Mouse (Mus musculus) adrenal gland, postnatal 25 days (tissue): ENCODE measurements around the gene Gata1. TPM values are rescaled to one million over a fixed set of nuclear protein-coding genes. Genes with fewer than 3 reads are reported as not detected.
"Not testable (repeated sequence)": the region's sequence is repeated elsewhere in the genome, so short reads cannot be mapped to it uniquely, and the experiment has no call there.

ENCODE experiments used
- DNase-seq: peaks from one replicate; pipeline ENCODE4 v3.0.0; 2021; ENCODE audit warnings: mixed read lengths
- total RNA-seq: library from RNA; stranded (reverse); gene quantifications from 2 replicates; pipeline ENCODE4 v1.2.3, GENCODE M21; 2021

Gata1 gene
- total RNA-seq, 1 experiment from 2014 or later = not detected

GRCm38 (mm10) chrX:7963829-7964626 lies 13.8 kb downstream of the Gata1 start:
- DNase-seq = no peak

DNA sequence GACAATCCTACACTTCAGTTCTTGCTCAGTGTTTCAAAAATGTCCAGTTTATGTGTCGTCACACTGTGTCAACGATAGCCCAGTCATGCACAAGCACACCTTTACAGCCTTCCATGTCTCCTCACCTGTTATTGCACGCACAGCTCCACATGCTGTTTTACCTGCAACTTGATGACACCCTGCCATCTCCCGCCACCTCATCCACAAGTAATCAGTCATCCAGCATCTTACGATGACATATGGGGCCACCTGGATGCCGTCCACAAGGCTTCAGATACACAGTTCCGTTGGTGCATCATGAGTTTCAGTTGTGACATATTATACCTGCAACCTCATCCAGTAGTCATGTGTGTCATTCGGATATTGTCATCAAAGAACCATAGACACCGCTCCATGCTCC lies 19.0 kb downstream of the Gata1 start:
- no peak for DNase-seq

DNA sequence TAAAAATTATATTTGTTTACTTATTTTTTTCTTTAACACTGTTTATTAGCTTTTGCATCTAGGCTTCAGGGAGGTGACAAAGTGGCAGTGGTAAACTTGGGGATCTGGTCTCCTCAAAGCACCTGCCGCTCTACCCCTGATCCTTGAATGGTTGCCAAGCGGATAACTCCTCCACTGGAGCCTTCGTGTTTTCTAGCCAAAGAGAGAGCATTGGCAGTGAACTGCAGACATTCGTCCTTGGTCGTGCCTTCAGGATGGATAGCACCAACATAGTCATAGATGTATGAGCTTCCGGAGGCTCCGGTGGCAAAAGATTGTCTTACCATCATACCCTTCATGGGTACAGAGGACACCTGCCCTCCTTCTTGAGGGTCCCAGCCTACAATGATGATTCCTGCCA lies 27.8 kb downstream of the Gata1 start:
- no peak for DNase-seq

DNA sequence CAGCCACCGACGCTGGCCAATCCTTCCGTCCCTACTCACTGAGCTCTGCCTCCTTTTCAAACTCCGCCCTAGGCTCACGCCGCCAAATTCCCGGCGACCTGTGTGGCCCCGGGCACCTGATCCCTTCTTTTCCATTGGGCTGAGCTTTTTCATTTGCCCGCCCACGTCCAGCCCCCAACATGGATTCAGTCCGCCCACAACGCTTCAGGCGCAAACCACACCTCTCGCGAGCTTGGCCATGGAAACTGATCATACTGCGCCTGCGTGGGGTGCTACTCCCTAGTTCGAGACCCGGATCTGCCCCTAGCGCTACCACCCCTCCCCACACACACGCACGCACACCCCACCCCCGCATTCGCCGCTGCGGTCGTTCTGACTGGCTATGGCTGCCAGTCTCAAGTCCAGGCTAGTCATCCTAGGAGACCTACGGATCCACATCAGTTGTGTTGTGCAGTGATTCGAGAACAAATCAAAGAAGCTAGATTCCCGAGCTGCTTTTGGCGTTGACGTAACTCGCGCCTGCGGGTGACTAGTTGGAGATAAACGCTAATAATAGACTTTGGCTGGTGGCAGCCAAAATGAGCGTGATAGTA lies 29.9 kb downstream of the Gata1 start:
- peak; percentile 86 for DNase-seq

- DNase-seq = no peak
Observed at GRCm38 (mm10) chrX:7947108-7947899, 30.6 kb downstream of the Gata1 start, which contains the start of gene Hdac6. Gene Hdac6 (minus strand): TSS chrX:7947889.

- DNase-seq = no peak
Observed at GRCm38 (mm10) chrX:7945618-7946017, 32.3 kb downstream of the Gata1 start.

DNA sequence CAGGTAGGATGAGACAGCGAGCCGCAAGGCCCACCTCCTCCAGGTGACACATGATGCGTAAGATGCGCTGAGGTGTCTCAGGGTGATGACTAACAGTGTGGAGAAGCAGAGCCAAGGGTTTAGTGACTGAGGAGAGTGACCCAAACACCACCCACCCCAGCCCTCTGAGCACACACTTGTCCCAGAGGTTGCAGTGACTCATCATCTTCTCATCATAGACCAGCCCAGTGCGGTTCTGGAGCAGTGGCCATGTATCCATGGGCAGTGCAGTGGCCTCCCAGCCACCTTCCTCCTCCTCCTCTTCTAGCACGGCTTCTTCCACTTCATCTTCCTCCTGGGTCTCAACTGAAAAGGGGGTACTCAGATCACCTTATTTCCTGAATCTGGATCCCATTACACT lies 40.2 kb downstream of the Gata1 start:
- no peak for DNase-seq

- no peak for DNase-seq
Observed at GRCm38 (mm10) chrX:7936874-7937273, 41.0 kb downstream of the Gata1 start.

- no peak for DNase-seq
Observed at GRCm38 (mm10) chrX:7928270-7928790, 49.5 kb downstream of the Gata1 start, which contains the start of gene Eras. Gene Eras (minus strand): TSS chrX:7928607.

GRCm38 (mm10) chrX:7927116-7927515 lies 50.8 kb downstream of the Gata1 start:
- no peak for DNase-seq

- DNase-seq = no peak
Observed at GRCm38 (mm10) chrX:7926266-7926665, 51.6 kb downstream of the Gata1 start.

DNA sequence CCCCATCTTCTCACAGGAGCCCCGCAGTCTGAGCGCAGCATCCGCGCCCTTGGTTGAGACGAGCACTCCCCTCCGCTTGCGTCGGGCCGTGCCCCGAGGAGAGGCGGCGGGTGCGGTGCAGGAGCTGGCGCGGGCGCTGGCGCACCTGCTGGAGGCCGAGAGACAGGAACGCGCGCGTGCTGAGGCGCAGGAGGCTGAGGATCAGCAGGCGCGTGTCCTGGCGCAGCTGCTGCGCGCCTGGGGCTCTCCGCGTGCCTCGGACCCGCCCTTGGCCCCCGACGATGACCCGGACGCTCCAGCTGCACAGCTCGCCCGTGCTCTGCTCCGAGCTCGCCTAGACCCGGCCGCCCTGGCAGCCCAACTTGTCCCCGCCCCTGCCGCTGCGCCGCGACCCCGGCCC lies 55.8 kb downstream of the Gata1 start:
- no peak for DNase-seq

GRCm38 (mm10) chrX:7919601-7920383 lies 58.1 kb downstream of the Gata1 start, which contains the start of gene Pcsk1n:
Gene Pcsk1n (plus strand): TSS chrX:7919822.
- no peak for DNase-seq

- DNase-seq = not testable (repeated sequence)
Observed at GRCm38 (mm10) chrX:7917960-7918359, 59.9 kb downstream of the Gata1 start.

DNA sequence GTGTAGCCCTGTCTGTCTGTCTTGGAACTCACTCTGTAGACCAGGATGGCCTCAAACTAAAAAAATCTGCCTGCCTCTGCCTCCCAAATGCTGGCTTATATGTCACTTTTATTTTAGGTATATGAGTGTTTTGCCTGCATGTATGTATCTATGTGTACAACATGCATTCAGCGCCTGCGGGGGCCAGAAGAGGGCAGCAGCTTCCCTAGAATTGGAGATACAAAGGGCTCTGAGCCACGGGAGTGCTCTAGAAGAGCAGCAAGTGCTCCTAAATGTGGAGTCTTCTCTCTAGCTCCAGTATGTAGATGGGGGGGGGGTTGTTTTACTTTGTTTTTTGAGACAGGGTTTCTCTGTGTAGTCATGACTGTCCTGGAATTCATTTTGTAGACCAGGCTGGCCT lies 62.2 kb downstream of the Gata1 start:
- DNase-seq = not testable (repeated sequence)

GRCm38 (mm10) chrX:7910473-7910872 lies 67.4 kb downstream of the Gata1 start:
- no peak for DNase-seq

Other genes starting within 250 kb of the Gata1 start
- 8.4 and 11.0 TPM in 2 replicates for gene Praf2, start 249.6 kb downstream of the Gata1 start, total RNA-seq
- gene Ccdc120, start 227.2 kb downstream of the Gata1 start, total RNA-seq = 4.4 and 6.0 TPM in 2 replicates
- 40.7 and 45.0 TPM in 2 replicates for gene Tfe3, start 215.5 kb downstream of the Gata1 start, total RNA-seq
- gene Gripap1, start 188.3 kb downstream of the Gata1 start, total RNA-seq = 61.2 and 64.9 TPM in 2 replicates
- 1.0 and 1.2 TPM in 2 replicates for gene Kcnd1, start 155.8 kb downstream of the Gata1 start, total RNA-seq
- 74.6 and 83.3 TPM in 2 replicates for gene Otud5, start 136.7 kb downstream of the Gata1 start, total RNA-seq
- gene Pim2, start 99.8 kb downstream of the Gata1 start, total RNA-seq = 11.1 and 12.3 TPM in 2 replicates
- 43.1 and 81.5 TPM in 2 replicates for gene Slc35a2, start 94.0 kb downstream of the Gata1 start, total RNA-seq
- 118 and 127 TPM in 2 replicates for gene Pqbp1, start 78.8 kb downstream of the Gata1 start, total RNA-seq
- gene Timm17b, start 78.7 kb downstream of the Gata1 start, total RNA-seq = 114 and 134 TPM in 2 replicates
- not detected in 2 replicates for gene Gm10491, start 70.2 kb downstream of the Gata1 start, total RNA-seq
- gene Gm10490, start 68.5 kb downstream of the Gata1 start, total RNA-seq = 1.9 TPM in 1 of 2 replicates, not detected in the other
- 39.1 and 47.5 TPM in 2 replicates for gene Pcsk1n, start 58.2 kb downstream of the Gata1 start, total RNA-seq
- not detected in 2 replicates for gene Eras, start 49.5 kb downstream of the Gata1 start, total RNA-seq
- gene Hdac6, start 30.2 kb downstream of the Gata1 start, total RNA-seq = 17.9 and 26.7 TPM in 2 replicates
- not detected in 2 replicates for gene Glod5, start 40.4 kb upstream of the Gata1 start, total RNA-seq
- 14.7 and 17.7 TPM in 2 replicates for gene Suv39h1, start 96.7 kb upstream of the Gata1 start, total RNA-seq
- 0.71 and 1.2 TPM in 2 replicates for gene Was, start 112.4 kb upstream of the Gata1 start, total RNA-seq
- 71.8 and 74.9 TPM in 2 replicates for gene Wdr13, start 154.8 kb upstream of the Gata1 start, total RNA-seq
- gene Rbm3, start 167.8 kb upstream of the Gata1 start, total RNA-seq = 78.5 and 115 TPM in 2 replicates
- 9.3 and 9.4 TPM in 2 replicates for gene Tbc1d25, start 198.1 kb upstream of the Gata1 start, total RNA-seq
- gene Ebp, start 215.4 kb upstream of the Gata1 start, total RNA-seq = 98.4 and 113 TPM in 2 replicates
- 4.6 and 7.0 TPM in 2 replicates for gene Porcn, start 228.5 kb upstream of the Gata1 start, total RNA-seq